Mouse (Mus musculus): Measurements from ENCODE around the gene 4930568D16Rik. TPM values are rescaled to one million over a fixed set of nuclear protein-coding genes. Genes with fewer than 3 reads are reported as not detected.

Gene 4930568D16Rik
- polyA plus RNA-seq, 1 experiment: not detected

DNA sequence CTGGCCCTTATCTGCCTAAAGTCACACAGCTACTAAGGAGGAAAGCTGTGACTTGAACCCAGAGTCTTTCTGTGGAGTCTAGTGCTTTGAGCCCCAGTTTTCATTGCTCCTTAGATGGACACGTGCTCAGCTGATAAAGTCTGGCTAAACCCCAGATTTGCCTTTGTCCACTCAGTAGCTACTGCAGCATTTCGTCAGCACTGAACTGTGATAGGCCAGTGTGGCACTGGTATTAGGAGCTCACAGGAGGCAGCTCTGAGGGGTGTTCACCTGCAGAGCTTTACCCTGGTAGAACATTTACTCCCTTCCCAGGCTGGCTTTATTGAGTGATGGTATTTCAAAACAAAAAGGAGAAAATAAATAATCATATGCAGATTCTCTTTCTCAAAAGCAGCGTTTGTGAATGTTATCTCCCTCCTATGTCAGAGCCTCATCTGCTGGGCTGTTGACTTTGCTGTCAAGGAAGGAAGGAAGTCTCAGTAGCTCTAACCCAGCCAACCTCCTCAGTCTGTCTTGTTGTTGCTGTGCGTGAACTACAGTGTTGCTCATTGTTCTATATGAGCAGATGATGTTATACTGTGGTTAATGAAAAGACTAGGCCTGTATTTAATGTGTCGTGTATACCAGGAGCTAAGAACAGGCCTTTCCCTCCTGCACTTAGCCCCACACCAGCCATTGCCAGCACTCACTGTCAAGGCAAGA is 41.0 kb upstream of the 4930568D16Rik start:
- Histone ChIP-seq H3K36me3 (ENCODE audit: control insufficient read depth, insufficient read depth, low read length) (no peaks in the 10 kb centered on the region), H3K27me3 (replicated peaks; ENCODE audit: control insufficient read depth, insufficient read depth, low read length) (no peaks in the 10 kb centered on the region), H3K4me3 (ENCODE audit: insufficient read depth, low read depth, low read length) (no peak overlapping the region), H3K4me1 (ENCODE audit: control insufficient read depth, insufficient read depth, low read length) (no peaks in the 10 kb centered on the region), H3K27ac (ENCODE audit: insufficient read depth, low read depth, low read length) (no peak overlapping the region)
- 70% methylated on average over 5 of the region's 5 CpGs for WGBS
- no peak for DNase-seq
- no peak for TF ChIP-seq POLR2A (IDR thresholded peaks at IDR 0.05; ENCODE audit: low read depth, low read length)
- TF ChIP-seq CTCF (conservative IDR thresholded peaks at IDR 0.05; ENCODE audit: insufficient read depth, insufficient read length, low read depth, low read length): no peak

DNA sequence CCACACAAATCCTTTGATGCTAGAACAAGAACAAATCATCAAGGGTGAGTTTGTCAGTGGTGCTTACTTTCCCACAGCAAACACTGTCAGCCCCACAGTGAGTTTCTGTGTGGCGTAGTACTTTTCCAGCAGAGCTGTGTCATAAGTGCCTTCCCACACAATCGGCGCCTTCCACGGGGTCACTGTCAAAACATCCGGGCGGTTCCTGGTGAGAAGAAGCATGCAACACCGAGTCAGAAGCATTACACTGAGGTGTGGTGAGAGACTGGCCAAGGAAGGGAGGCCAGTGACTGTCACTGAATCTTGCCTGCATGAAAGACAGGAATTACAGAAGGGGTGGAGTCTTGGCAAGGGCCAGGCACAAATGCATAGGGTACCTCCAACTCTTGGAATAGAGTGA is 40.3 kb upstream of the 4930568D16Rik start:
- no peaks in the 10 kb centered on the region for H3K4me1 ChIP-seq (ENCODE audit: control insufficient read depth, insufficient read depth, low read length)
- 70% methylated on average over 7 of the region's 7 CpGs for WGBS
- no peaks in the 10 kb centered on the region for H3K36me3 ChIP-seq (ENCODE audit: control insufficient read depth, insufficient read depth, low read length)
- H3K27ac ChIP-seq (ENCODE audit: insufficient read depth, low read depth, low read length): no peak overlapping the region
- H3K4me3 ChIP-seq (ENCODE audit: insufficient read depth, low read depth, low read length): no peak overlapping the region
- H3K27me3 ChIP-seq (replicated peaks; ENCODE audit: control insufficient read depth, insufficient read depth, low read length): no peaks in the 10 kb centered on the region
- no peak for DNase-seq
- no peak for TF ChIP-seq CTCF (conservative IDR thresholded peaks at IDR 0.05; ENCODE audit: insufficient read depth, insufficient read length, low read depth, low read length)

GRCm38 (mm10) chr2:35407266-35407665 is 39.7 kb upstream of the 4930568D16Rik start:
- H3K27ac ChIP-seq (ENCODE audit: insufficient read depth, low read depth, low read length): no peak overlapping the region
- H3K4me1 ChIP-seq (ENCODE audit: control insufficient read depth, insufficient read depth, low read length): no peaks in the 10 kb centered on the region
- H3K27me3 ChIP-seq (replicated peaks; ENCODE audit: control insufficient read depth, insufficient read depth, low read length): no peaks in the 10 kb centered on the region
- no peak overlapping the region for H3K4me3 ChIP-seq (ENCODE audit: insufficient read depth, low read depth, low read length)
- WGBS: 90% methylated on average over 6 of the region's 6 CpGs
- no peaks in the 10 kb centered on the region for H3K36me3 ChIP-seq (ENCODE audit: control insufficient read depth, insufficient read depth, low read length)
- DNase-seq: no peak
- TF ChIP-seq POLR2A (IDR thresholded peaks at IDR 0.05; ENCODE audit: low read depth, low read length): no peak
- TF ChIP-seq CTCF (conservative IDR thresholded peaks at IDR 0.05; ENCODE audit: insufficient read depth, insufficient read length, low read depth, low read length): no peak

- no peak for DNase-seq
- WGBS: 81% methylated on average over 1 of the region's 1 CpGs
- Histone ChIP-seq H3K36me3 (ENCODE audit: control insufficient read depth, insufficient read depth, low read length) (no peaks in the 10 kb centered on the region), H3K27ac (ENCODE audit: insufficient read depth, low read depth, low read length) (no peak overlapping the region), H3K4me1 (ENCODE audit: control insufficient read depth, insufficient read depth, low read length) (no peaks in the 10 kb centered on the region), H3K4me3 (ENCODE audit: insufficient read depth, low read depth, low read length) (no peak overlapping the region), H3K27me3 (replicated peaks; ENCODE audit: control insufficient read depth, insufficient read depth, low read length) (no peaks in the 10 kb centered on the region)
- TF ChIP-seq POLR2A (IDR thresholded peaks at IDR 0.05; ENCODE audit: low read depth, low read length) (no peak), CTCF (conservative IDR thresholded peaks at IDR 0.05; ENCODE audit: insufficient read depth, insufficient read length, low read depth, low read length) (no peak)
Measured at GRCm38 (mm10) chr2:35406611-35407010, 39.1 kb upstream of the 4930568D16Rik start.

- Histone ChIP-seq H3K4me3 (ENCODE audit: insufficient read depth, low read depth, low read length) (no peak overlapping the region), H3K36me3 (ENCODE audit: control insufficient read depth, insufficient read depth, low read length) (no peaks in the 10 kb centered on the region), H3K4me1 (ENCODE audit: control insufficient read depth, insufficient read depth, low read length) (no peaks in the 10 kb centered on the region), H3K27me3 (replicated peaks; ENCODE audit: control insufficient read depth, insufficient read depth, low read length) (no peaks in the 10 kb centered on the region), H3K27ac (ENCODE audit: insufficient read depth, low read depth, low read length) (no peak overlapping the region)
- no peak for TF ChIP-seq CTCF (conservative IDR thresholded peaks at IDR 0.05; ENCODE audit: insufficient read depth, insufficient read length, low read depth, low read length)
- TF ChIP-seq POLR2A (IDR thresholded peaks at IDR 0.05; ENCODE audit: low read depth, low read length): no peak
- WGBS: 89% methylated on average over 16 of the region's 16 CpGs
- no peak for DNase-seq
Measured at GRCm38 (mm10) chr2:35402391-35402790, 34.9 kb upstream of the 4930568D16Rik start.

- 90% methylated on average over 7 of the region's 7 CpGs for WGBS
Measured at GRCm38 (mm10) chr2:35400739-35401138, 33.2 kb upstream of the 4930568D16Rik start.

GRCm38 (mm10) chr2:35398184-35398828 is 30.8 kb upstream of the 4930568D16Rik start:
- TF ChIP-seq CTCF (conservative IDR thresholded peaks at IDR 0.05; ENCODE audit: insufficient read depth, insufficient read length, low read depth, low read length) (no peak), POLR2A (IDR thresholded peaks at IDR 0.05; ENCODE audit: low read depth, low read length) (no peak)
- DNase-seq: no peak
- Histone ChIP-seq H3K4me1 (ENCODE audit: control insufficient read depth, insufficient read depth, low read length) (no peaks in the 10 kb centered on the region), H3K27me3 (replicated peaks; ENCODE audit: control insufficient read depth, insufficient read depth, low read length) (no peaks in the 10 kb centered on the region), H3K27ac (ENCODE audit: insufficient read depth, low read depth, low read length) (no peak overlapping the region), H3K36me3 (ENCODE audit: control insufficient read depth, insufficient read depth, low read length) (no peaks in the 10 kb centered on the region), H3K4me3 (ENCODE audit: insufficient read depth, low read depth, low read length) (no peak overlapping the region)
- WGBS: 68% methylated on average over 6 of the region's 6 CpGs

More at GRCm38 (mm10) chr2:35400739-35401138, 33.2 kb upstream of the 4930568D16Rik start:
- no peaks in the 10 kb centered on the region for H3K4me1 ChIP-seq (ENCODE audit: control insufficient read depth, insufficient read depth, low read length)
- no peak overlapping the region for H3K27ac ChIP-seq (ENCODE audit: insufficient read depth, low read depth, low read length)
- no peak for TF ChIP-seq POLR2A (IDR thresholded peaks at IDR 0.05; ENCODE audit: low read depth, low read length)
- no peak for TF ChIP-seq CTCF (conservative IDR thresholded peaks at IDR 0.05; ENCODE audit: insufficient read depth, insufficient read length, low read depth, low read length)
- H3K36me3 ChIP-seq (ENCODE audit: control insufficient read depth, insufficient read depth, low read length): no peaks in the 10 kb centered on the region
- no peaks in the 10 kb centered on the region for H3K27me3 ChIP-seq (replicated peaks; ENCODE audit: control insufficient read depth, insufficient read depth, low read length)
- no peak overlapping the region for H3K4me3 ChIP-seq (ENCODE audit: insufficient read depth, low read depth, low read length)
- DNase-seq: no peak

All from kidney, adult 2 months (tissue).